Mouse (Mus musculus) NIH3T3 (cell line): ENCODE measurements around the gene Rnf208.

Experiments
- DNase-seq: peaks from one replicate; pipeline ENCODE4 v3.0.0-alpha.2; 2012; ENCODE audit warnings: low read depth

Gene Rnf208

DNA sequence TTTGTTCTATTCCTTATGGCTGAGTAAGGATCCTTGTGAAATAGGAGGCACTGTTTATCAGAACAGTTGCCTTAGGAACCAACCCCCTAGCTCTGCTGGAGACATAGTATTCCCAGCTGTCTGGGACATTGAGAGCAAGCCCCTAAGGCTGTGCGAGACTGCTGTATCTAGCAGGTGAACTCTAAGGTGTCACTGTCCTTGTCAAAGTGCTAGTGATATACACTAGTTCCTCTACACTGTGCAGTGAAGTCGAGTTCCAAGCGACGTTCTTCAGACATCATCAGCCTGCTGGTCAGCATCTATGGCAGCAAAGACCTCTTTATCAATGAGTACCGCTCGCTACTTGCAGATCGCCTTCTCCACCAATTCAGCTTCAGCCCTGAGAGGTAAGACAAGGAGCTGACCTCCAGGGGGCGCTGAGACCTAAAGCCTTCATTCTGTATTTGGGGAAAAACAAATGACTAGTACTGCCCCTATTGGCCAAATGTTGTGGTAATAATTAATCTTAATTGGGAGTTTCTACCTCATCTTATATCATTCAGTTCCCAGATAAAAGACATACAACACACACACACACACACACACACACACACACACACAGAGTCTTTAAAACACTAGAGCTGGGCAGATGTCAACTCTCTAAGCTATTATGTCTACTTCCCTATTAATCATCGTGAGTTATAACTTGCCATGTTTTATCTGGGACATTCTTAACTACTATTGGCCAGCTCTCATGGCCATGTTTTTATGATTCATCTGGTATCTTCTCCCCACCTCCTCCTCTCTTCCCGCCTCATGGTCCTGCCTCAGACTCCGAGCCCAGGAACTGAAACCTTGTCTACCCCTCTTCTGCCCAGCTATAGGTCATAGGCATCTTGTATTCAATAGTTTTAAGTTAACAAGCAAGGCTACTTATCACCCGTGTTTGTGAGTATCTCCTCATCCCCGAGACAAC, 37.1 kb downstream of the Rnf208 start:
- peak; percentile 89 for DNase-seq

DNA sequence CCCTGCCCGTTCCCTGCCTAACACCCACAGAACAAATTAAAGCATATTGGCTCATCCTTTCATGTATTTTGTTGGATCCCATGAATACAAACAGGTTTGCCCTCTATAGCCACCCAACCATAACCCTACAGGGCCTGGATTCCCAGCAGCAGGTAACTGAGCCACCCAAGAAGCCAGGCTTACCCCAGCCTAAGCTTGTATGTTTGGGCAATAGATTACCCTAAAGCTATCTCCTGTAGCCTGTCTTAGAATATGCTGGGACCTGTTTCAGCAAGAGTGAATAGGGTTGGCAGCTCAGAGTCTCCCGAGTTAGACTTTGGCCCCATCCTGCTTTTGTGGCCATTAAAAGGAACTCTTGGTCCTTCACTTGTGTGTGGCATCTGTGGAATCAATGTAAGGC, 43.5 kb downstream of the Rnf208 start:
- no peak for DNase-seq

DNA sequence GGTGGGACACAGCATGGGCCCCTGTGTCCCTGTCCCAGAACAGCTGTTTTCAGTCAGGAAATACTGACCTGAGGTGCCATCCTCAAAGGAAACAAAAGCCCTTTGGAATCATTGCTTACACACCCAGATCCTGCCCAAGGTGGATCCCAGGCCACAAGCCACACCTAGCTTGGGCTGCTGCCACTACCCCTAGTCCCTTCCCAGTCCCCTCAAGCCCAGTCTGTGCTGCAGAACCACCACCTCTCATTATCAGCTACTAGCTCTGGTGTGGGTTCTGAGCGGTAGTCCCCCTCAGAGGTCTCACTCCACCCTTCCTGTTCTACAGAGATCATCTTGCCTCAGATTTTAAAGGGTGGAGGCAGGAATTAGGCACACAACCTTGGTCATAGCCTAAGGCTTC, 44.3 kb downstream of the Rnf208 start:
- DNase-seq = no peak

DNA sequence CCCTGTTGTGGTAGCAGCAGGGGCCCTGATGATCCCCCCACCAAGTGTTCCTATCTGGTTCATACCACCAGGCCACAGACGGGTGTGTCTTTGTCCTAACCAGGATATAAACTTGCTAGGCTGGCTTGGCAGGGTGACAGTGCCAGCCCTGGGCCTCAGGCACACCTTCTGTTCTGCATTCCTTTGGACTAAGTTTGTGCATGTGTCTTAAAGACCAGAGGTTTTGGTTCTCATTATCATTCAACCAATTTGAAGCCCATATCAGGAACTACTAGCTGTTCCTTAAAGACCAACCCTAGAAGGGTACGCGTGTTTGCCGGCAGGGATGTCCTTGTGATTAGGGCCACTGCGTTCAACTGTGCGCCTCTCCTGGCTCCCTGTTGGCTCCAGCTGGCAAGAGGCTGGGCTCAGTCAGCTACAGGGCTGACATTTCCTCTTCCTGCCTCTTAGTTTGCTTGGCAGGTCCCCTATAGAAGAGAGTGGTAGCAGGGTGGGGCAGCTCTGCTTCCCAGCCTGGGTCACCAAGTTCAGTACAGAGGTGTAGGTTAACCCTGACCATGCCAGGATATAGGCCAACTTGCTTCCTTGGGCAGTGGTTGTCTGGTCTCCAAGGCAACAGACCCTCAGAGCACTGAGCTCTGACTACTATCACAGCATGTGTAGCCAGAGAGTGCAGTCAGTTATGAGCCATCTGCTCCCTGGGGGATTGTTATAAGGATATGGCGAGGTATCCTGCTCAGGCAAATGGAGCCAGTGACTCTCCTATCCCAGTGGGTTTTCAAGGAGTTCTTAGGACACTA, 45.0 kb downstream of the Rnf208 start:
- DNase-seq = no peak

DNA sequence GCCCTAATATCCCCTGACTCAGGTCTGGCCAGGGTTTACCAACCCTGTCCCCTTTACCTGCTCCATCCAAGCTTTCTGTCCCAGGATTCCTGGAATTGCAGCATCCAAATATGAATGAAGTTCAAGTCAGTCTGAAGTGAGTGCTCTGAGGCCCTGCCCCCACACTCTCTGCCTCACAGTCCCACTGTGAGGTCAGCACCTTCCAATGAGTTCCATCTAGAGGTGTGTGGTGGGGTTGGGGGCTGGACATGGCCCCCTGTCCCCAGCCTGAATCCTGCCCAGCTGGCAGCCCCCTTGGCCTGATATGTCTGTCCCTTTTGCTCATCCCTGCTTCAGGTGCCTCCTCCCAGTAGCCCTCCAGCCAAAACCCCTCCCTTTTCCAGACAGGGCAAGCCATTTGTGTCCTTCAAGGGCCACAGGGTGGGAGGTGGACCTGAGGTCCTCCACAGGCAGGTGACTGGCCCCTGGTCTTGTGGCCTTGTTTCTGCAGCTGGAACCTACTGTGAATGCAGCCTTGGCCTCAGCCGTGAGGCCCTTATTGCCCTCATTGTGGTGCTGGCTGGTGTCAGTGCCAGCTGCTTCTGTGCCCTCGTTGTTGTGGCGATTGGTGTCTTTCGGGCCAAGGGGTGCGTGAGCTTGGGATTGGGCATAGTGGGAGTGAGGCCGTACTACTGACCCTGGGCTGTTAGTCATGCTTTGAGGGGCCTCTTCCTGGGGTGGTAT, 46.0 kb downstream of the Rnf208 start, which contains the start of gene Tmem210:
Gene Tmem210 (plus strand): TSS at position 219 of the 723 bp plus-strand sequence.
- no peak for DNase-seq

DNA sequence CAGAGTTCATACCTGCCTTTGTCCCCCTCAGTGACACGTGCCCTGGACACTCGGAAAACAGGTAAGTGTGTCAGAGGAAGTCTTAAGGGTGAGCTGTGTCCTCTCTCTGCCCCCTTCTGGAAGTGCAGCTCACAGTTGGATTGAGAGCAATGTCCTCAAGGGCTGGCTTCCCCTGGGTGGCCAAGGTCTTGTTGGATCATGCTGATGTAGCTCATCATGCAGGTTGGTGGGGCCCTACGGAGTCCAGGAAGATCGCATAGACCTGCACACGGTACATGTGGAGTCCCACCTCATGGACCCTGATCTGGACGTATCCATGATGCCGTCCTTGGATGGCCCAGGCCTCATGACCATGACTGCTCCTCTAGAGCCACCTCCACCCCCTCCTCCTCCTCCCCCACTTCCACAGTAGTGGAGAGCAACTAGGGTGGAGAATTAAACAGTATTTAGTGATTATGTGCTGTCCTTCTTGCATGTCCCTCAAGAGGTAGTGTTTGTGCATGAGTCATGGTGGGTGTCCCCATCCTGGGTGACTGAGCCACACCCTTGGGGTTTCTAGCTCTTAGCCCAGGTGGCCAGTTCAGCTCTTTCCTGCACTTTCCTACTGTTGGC, 46.8 kb downstream of the Rnf208 start:
- no peak for DNase-seq

DNA sequence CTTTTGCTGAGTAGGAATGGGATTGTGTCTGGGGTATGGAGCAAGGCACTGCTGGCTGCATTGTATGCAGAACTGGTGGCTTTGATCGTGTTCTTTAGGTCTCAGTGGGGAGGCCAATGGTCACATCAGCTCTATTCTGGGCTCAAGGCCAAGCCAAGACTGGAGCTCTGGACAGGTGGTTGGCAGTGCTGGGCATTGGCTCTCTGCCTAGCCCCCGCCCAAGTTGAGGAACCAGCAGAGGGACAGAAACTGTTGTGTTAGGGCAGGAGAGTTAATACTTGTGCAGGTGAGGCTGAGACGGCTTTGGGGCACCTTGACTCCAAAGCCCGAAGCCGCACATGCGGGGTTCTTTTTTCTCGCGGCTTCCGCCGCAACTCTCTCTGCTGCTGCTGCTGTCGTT, 47.6 kb downstream of the Rnf208 start, which contains the start of gene Lrrc26:
Gene Lrrc26 (plus strand): TSS at position 265 of the 400 bp plus-strand sequence.
- no peak for DNase-seq

DNA sequence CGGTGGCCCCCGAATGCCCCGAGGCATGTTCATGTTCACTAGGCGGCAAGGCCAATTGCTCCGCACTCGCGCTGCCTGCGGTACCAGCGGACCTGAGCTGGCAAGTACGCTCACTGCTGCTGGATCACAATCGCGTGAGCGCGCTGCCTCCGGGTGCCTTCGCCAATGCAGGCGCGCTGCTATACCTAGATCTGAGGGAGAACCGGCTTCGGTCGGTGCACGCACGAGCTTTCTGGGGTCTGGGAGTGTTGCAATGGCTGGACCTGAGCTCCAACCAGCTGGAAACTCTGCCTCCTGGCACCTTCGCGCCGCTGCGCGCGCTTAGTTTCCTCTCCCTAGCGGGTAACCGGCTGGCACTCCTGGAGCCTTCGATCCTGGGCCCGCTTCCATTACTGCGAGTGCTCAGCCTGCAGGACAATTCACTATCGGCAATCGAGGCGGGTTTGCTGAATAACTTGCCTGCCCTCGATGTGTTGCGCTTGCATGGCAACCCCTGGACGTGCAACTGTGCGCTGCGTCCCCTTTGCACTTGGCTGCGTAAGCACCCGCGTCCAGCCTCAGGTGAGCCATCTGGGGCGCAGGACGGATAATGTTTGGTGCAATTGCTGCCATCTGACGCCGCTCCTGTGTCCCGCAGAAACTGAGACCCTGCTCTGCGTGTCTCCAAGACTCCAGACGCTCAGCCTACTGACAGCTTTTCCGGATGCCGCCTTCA, 48.2 kb downstream of the Rnf208 start:
- DNase-seq = no peak

DNA sequence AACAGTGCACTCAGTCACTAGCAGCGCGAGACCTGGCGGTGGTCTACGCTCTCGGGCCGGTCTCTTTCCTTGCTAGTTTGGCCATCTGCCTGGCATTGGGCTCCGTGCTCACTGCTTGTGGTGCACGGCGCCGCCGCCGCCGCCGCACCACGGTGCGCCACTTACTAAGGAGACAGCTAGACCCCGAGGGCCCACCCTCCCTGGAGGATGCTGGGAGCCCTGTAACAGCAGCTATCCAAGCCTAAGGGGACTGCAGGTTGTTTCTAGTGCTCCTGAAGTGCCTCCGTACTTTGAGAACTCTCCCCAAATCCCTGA, 48.7 kb downstream of the Rnf208 start:
- DNase-seq = no peak

DNA sequence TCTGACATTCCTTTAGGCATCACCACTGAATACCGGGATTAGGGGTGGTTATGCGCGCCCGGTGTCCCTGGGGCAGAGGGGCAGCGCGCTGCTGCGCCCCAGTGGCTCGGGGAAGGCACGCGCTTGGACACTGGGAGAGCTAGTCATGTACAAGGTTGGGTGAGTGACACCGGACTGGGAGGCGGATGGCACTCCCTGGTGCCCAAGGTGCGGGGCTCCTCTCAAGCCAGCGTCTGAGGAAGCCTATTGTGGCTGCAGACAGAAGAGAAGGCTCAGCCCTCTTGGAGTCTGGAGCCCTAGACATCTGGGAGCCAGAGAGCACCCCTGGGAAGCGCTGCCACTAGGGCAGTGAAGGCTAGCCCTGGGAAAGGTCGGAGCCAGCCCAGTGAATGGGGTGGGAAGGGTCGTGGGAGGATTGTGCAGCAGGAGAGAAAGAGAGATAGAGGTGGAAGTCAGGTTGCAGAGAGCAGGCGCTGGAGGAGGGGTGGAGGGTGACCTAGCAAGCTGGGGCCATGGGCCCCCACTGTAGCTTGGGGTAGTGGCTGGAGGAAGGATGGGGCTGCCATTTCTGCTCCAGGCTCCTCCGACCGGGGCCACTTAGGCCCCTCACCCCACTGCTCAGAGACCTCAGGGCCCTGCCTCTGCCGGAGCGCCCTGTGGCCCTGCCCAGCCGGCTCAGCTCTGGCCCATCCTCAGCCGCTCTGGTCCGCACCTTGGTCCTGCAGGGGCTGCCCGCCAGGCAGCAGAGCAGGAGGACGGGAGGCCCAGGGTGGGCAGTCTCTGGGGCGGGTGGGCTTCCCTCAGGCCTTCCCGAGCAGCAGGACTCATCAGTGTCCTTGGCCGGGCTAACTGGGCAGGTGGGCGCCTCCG, 49.4 kb downstream of the Rnf208 start:
- DNase-seq = no peak

DNA sequence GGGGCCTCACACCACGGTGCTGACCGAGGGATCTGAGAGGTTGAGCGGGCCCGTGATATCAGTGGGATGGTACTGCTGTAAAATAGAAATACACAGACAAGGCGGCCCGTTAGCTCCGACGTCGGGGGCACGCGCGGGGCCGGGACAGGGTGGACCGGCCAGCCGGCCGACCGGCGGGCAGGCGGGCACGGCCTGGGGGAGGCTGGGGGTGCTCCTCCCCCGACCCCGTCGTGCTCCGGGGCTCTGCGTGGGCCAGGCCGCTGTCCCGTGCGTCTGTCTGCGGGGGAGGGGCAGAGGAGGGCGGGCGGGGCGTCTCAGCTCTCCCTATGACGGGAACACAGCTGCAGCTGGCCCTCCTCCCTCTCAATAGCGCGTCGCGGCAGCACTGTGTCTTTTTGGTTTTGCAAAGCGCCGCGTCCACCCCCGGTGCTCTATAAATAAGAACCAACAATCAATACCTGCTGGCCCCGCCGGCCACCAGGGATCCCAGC, 50.0 kb downstream of the Rnf208 start:
- DNase-seq = peak; percentile 71

DNA sequence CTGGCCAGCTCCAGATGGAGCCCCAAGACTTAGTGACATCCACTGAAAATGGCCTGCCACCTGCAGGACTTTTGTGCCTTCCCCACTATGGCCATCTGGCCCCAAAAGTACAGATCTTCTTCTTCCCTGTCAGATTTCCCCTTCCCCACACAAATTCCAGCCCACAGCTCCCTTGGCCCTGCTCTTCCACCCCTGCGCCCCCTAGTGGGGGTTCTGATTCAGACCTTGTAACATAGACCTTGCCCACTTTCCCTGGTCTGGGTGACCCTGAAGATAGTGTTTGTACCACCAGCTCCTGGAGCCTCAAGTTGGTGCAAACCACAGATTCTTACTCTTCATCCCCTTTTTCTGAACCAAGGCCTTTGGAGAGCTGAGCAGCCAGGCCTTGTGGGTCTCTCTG, 50.8 kb downstream of the Rnf208 start:
- DNase-seq = peak; percentile 89

DNA sequence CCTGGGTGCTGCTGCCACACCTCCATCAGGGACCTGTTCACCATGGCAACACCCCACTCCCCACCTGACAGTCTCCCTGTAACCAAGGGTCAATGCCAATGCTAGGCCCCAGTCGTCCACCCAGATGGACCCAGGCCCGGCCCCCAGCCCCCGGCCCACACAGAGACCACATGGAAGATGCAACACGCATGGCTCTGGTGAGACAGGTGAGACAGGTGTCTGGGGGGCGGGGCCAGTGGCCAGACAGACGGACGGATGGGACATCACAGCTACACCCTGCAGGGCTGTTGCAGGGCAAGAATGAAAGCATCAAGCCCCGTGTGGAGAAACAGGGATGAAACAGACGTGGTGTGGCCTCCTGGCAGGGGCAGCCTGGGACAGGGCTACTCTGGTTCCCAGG, 51.7 kb downstream of the Rnf208 start:
- no peak for DNase-seq
